Mouse (Mus musculus) adrenal gland, postnatal 4 days (tissue): ENCODE results near the gene Pdcd1lg2. TPM values are rescaled to one million over a fixed set of nuclear protein-coding genes. Genes with fewer than 3 reads are reported as not detected.

ENCODE experiments used
- DNase-seq, 2 experiments: peaks; one replicate each; pipeline ENCODE4 v3.0.0; 2021 to 2022; ENCODE audit warnings: low spot score in 2 of 2, mixed read lengths in 2 of 2
- total RNA-seq, 2 experiments: library from RNA; stranded (reverse); gene quantifications; 2 replicates each; pipeline ENCODE4 v1.2.3; 2021

The Pdcd1lg2 gene
- total RNA-seq, 2 experiments from 2014 or later, result not detected

DNA sequence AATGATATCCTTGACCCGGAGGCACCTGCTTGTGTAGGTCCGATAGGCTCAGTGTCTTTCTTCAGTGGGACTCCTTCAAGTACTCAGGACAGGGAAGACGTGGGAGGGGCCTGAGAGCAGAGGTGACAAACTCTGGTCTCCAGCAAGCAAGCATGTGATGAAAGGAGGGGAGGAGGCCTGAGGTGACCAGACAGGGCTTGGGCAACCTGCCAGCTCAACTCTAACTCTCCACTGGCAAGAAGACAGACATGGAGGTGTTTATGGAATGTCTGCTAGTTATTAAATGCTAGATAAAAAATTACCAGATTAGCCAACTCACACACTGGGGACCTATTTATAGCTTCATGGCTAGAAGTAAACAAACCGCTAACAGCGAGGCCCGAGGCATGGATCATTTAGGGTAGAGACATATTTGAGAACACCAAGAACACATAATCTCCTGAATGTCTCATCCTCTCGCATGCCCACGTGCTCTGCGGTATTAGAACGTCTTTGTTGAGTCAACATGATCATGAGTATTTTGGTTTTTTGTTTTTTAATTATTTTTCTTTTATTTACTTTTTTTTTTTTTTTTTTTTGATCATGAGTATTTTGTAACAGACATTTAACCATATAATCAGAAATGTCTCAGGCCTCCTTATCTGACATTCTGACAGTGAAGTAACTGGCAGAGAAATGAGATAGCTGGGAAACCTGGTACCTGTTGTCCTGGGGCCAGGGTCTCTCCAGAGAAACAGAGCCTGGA, 58.4 kb downstream of the Pdcd1lg2 start:
- DNase-seq, result no peak

DNA sequence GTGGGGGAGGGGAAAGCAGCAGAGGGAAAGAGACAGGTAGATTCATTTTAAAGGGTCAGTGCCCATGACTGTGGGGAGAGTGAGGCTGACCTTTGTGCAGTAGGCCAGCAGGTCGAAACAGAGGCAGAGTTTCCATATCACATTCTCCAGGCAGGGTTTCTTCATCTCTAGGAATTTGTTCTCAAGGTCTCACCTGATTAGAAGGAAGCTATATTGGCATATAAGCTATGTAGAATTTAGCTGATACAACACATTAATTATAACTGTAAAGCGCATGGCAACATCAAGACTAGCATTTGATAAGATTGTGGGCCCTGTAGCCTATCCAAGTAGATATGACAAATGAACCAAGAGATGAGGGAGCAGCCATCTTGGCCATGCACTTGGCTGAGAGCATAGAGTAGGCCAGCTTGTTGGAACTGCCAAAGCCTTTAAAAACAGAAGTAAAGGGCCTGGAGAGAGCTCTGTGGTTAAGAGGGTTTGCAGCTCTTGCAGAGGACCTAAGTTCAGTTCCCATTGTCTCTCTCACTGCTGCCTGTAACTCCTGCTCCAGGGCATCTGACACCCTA, 59.1 kb downstream of the Pdcd1lg2 start:
- no peak for DNase-seq

DNA sequence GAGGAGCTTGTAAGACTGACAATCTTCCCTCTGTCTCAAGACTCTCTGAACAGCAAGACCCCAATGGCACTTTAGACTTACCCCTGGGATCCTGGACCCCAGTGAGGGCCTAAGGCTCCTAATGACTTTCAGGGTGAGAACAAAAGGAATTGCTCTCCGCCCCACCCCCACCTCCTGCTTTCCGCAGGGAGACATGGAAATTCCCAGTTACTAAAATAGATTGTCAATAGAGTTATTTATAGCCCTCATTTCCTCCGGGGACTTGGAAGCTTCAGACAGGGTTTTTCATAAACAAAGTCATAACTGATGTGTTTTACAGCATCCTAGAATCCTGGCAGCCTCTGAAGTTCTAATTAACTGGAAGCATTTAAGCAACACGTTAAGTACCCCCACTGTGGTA, 59.9 kb downstream of the Pdcd1lg2 start:
- DNase-seq, result no peak

DNA sequence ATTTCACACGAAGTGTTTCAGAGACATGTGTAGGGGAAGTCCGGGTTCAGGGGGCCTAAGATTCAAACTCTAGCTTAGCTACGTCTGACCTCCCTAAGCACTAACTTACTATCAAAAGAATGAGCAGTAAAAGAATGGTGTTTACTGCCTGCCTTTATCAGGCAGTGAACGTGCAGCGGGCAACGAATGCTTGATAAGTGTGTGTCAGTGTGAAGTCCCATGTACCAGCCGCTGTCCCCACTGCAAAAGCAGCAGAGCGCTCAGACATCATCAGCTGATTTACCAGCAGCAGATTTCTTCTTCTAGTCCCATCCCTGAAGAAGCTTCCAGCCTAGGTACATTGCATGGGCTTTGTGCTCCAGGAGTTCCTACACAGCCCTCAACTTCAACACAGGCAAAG, 61.7 kb downstream of the Pdcd1lg2 start:
- DNase-seq, result no peak

DNA sequence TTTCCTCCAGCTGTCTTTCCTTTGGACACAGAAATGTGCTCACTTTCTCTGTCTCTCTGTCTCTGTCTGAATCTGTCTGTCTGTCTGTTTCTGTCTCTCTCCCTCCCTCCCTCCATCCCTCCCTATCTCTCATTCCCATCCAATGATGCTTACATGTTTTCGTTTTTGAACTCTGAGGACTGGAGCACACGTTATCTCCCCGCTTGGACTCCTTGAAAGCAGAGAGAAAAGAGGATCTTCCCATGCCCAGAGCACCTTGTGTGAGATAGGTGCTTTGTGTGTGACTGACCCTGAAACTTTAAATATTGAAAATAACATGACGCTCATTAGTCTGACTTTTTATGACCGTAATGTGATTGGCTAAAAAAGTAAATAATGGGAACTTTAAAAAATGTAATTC, 62.2 kb downstream of the Pdcd1lg2 start:
- DNase-seq, result no peak

DNA sequence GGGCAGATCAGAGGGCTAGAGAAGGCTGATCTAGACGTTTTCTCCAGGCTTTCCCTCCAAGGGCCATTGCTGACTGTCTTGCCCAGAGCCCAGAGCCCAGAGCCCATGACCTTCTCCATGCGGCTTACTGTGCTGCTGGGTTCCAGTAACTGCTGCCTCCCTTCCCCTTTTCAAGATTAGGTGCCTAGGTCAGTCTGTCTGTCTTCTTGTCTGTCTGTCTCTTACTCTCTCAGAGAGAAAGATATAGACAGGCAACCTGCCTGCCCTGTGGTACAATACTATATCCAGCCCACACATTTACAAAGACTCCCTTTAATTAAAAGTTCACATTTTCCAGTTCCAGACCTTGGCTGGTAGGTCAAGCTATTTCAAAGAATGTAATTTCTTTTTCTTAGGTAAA, 64.1 kb downstream of the Pdcd1lg2 start:
- DNase-seq, result no peak

DNA sequence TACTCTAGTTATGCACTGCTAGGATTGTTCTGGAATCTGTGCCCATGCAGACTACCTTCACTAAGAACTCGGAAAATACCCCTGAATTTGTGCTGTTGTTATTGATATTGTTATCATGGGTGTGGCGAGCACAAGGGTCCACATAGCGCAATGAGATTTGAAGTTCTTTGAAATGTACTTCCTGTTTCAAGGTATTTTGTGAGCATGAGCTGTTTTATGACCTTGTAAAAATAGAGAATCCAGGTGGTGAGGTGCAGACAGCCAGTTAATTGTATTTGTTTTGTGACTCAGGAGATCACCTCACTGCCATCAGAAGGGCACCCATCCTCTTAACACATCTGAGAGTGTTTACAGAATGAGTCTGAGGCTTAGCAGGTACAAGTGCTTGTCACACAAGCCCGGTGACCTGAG, 64.5 kb downstream of the Pdcd1lg2 start:
- DNase-seq, result no peak

DNA sequence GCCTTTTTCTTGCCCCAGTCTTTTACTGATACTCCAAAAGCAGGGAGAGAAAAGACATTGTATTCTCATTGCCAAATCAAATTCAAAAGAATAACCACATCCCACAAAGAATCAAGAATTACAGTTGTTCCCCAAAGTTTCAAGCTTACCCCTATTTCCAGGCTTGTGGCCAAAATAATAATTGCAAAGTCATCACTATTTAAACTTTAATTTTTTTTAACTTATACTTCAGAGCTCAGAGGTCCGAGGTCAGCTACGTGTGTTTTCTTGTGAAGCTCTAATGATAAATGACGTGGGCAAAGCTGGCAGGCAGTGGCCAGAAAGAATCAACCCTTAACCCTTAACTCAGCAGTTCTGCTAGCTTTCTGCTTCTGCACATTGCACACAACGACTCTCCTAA, 67.9 kb downstream of the Pdcd1lg2 start:
- DNase-seq, result no peak

DNA sequence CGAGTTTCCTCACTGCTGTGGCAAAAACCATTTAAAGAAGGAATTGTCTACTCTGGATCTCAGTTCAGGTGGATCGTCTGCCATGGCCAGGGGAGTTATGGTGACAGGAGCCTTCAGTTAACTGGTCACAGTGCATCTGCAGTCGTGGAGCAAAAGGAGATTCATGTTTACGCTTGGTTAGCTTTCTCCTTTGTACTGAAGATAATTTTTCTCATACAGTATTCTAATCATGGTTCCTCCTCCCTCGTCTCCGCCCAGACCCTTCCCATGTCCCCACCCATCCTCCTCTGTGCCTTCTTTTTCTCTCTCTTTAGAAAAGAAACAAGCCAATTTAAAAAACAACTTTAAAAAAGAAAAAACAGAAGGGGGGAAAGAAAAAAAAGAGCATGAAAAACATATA, 70.9 kb downstream of the Pdcd1lg2 start:
- DNase-seq, result no peak

DNA sequence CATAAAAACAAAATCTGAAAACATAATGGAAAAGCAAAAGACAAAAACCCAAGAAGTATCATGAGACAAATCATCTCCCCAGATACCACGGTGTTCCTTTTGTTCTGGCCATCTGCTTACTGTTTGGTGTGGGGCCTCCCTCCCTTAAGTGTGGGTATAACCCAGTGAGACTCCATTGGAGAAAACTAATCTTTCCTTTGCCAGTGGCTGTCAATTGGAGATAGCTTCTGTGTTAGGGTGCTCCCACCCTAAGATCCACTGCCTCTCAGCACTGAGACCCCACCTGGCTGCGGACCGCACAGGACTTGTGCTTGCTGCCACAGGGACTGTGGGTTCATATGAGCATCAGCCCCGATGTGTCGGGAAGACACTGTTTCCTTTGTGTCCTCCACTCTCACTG, 71.4 kb downstream of the Pdcd1lg2 start:
- no peak for DNase-seq

DNA sequence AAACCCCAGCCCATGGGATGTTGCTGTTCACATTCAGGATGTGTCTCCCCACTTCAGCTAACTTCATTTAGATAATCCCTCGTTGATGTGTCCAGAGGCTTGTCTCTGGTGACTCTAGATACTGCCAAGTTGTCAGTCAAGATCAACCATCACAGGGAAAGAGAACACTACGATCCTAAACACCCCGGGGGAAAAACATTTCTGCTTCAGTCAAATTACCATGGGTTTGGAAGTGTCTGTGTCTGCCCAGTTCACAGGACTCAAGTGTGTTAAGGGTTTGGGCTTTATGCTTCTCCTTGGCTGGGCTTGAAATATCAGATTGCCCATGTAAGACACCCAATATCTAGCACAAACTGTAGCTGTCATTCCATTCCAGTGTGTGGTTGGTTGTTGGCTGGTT, 71.9 kb downstream of the Pdcd1lg2 start:
- no peak for DNase-seq

DNA sequence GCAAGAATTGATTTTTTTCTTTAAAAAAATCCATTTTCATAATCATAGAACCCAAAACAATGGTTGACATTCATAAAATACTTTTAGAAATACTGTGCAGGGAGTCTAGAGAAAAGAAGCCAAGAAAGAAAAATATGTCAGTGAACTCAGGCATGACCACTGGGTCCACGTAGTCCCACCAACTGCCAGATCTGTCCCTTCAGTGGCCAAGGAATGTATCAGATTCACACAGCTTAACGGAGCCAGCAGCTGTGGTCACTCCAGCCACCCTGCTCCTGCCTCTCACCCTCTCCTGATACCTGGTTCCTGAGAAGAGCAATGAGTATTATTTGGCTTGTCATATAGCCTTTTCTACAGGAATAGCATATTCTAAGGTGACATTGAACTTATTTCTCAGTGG, 72.7 kb downstream of the Pdcd1lg2 start:
- no peak for DNase-seq

DNA sequence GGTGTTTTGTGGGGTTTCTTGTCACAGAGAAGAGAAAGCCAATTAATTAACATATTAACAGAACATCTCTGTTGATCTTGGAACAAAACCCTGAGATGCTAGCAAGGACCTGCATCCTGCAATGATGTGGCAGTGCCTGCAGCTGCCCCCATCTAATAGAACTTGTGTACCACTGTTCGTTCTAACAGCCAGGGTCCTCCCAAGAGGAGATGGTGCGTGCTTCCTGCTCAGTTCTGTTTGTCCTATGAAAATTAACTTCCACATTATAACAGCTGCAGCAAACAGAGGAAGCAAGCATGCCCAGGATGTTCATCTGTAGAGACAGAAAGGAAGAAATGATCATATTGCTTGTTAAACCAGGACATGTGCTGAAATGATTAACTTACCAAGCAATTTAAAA, 73.8 kb downstream of the Pdcd1lg2 start:
- DNase-seq, result no peak

DNA sequence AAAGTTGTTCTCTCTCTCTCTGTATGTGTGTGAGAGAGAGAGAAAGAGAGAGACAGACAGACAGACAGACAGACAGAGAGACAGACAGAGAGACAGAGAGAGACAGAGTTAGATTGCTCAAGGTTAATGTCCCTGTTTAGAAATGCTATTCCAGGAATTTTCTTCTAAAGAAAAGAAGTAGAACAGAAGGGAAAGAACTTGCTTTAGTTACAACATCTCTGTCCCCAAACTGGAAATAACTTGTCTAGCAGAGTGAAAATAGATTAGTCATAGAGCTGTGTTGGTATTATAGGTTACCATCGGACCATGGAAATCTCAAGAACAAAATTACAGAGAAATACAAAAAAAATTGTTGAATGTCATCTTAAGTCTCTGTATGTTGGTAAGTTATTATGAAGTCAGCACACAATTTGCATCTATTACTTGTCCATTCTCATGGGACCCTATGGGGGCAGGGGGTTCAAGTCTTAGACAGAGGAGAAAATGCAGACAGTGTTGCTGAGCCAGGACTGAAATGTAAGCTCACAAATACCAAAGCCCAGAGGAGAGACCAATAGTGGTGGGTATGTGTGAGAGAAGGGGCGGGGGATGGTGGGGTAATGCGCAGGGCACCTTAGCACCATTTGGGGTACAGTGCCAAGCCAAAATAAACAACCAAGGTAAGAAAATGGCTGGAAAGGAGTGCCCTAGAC, 74.7 kb downstream of the Pdcd1lg2 start:
- no peak for DNase-seq

DNA sequence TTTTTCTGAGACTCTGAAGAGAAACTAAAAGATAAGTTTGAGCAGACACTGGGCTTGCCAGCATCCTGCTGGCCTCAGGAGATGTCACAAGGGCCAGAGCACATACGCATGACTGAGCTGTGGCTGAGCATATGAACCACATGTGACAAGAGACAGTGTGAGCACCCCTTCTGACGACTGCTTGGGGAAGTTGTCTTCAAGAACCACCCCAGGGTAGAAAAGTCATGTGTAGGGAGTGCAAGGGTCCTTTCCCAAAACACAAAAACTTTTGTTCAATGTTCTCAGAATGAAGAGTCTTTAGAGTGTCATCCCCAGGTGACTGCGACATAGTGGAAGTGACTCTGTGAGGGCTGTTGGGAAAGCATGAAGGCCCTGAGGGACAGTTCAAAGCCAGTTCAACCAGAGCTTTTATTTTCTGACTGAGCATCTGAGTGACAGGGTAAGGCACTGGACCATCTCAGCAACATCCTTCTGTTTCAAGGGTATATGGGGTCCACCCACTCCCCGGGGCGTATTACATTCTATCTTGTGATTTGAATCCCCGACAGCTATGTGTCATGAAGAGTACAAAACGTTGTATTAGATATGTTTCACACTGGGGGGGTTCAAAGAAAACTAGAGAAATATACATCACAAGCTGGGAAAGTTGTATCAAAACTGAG, 76.0 kb downstream of the Pdcd1lg2 start:
- no peak for DNase-seq

DNA sequence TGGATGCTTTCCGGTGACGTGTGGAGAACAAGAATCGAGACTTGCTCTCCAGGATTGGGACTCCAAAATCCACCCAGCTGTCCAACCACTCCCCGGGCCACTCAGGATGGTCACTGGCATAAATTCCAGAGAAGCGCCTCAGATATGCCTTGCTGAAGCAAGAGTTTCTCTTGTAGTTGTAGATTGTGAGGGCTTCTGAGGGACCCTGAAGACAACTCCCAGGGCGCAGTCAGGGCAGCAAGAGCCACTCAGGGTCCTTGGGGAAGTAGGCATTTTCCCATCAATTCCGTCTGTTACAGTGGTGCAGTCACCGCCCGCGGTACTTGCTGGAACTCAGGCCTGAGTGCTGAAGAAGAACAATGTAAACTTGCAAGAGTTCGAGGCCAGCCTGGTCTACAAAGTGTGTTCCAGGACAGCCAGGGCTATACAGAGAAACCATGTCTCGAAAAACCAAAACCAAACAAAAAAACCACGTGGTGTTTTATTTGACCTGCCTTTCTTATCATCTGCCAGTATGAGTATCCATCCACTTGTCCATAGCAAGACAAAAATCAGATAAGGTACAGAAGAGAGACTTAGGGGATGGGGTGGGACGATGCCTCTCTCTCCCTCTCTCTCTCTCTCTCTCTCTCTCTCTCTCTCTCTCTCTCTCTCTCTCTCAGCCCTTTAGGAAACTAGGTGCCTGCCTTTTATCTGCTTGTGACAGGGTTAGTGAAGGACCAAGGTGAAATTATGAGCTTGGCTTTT, 76.8 kb downstream of the Pdcd1lg2 start:
- DNase-seq, result no peak

DNA sequence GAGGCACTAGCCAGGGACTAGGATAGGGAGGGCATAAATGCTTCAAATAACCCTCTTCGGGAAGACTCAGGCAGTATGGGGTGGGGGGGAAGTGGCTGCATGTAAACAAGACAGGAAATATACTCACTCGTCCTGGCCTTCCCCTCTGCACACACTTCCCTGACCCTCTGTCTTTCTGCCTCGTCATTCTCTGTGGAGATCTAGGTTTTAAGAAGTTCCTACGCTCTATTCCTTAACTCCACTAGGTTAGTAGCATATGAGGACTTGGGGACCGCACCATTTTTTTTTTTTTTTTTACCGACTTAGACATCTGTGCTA, 77.3 kb downstream of the Pdcd1lg2 start:
- DNase-seq, result no peak

DNA sequence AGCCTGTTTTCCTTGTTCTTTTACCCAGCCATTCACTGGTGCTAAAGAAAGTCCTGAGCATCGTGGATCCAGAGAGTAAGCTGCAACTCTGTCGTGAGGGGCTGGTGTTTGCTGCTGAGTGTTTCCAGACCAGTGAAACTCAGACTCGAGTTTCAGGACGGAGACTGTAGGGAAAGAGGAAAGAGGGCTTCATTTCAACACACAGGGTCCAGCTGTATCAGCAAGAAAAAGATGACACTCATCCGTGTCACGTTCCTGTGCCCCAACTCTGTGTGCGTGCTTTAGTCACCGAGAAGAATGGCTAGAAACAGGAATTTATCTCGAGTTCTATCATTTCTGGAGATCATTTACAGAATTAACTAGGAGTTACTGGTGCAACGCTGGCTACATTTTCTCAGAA, 77.7 kb downstream of the Pdcd1lg2 start:
- DNase-seq, result no peak

DNA sequence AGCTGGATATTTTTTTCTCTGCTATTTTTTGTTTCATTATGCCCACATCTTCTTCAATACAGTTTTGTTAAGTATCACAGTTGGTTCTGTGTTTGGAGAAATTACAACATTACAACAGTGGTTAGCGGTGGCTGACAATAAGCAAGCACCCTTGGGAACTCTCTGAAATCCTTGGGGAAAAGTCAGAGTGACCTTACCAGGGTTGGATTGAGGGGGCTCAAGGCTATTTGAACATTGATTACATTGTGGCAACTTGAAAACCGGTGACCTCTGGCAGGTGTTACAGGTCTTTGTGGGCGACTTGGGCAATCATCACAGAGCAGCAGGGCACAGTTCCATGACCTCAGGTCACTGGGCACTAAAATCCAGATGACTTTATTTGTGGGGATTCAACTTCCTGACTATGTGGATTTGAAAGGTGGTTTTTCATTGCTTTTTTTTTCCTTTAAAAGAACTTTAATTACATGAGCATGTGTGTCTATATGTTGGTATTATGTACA, 79.1 kb downstream of the Pdcd1lg2 start:
- DNase-seq, result no peak

DNA sequence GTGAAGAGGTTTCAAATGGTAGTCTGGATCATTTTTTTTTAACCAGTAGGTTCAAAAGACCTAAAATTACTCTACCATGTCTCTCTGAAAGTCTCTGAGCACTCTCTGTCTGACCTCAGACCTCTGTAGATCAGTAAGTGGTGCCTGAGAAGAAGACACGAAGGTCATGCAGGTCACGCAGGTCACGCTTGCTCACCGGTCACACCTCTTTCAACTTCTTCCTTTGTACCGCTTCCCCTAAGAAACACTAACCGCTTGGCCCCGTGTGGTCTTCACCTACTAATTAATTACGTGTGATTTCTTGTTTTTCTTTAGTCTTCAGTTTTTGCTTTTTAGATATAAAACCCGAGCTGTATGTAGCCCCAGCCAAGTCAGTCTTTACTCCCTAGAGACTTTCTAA, 80.7 kb downstream of the Pdcd1lg2 start:
- DNase-seq, result no peak

DNA sequence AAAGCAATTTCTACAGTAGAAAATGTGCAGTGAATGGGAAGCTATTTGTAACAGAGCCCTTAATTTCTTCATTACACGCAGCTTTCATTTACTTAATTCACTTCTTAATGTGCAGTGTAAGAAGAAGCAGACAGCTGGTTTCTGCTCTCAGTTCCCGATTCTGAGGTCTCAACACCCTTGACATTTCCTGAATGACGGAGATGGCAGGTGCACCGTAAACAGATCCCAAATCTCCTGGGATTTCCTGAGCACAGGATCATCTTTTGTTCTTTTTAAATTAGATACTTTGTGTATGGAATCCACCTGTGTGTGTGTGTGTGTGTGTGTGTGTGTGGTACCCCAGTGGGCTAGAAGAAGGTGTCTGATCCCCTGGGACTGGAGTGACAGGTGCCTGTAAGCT, 83.7 kb downstream of the Pdcd1lg2 start:
- no peak for DNase-seq
